8 mouse cellular contexts compared by ENCODE assay signal in genomic region chr12:84176126-84176769, GRCm38 (mm10). TPM values are rescaled to one million over a fixed set of nuclear protein-coding genes. Genes with fewer than 3 reads are reported as not detected.
A peak's percentile ranks its signal among the peaks of the same experiment; 100 is the strongest.
DNase-seq lines count a peak whose midpoint lies in the region; ATAC-seq lines count a peak whose summit lies in the region.

No protein-coding gene starts in this region.

- H3K9ac ChIP-seq in heart, embryonic 12.5 days: peak overlapping the region; percentile 74
- peak overlapping the region; percentile 76 for H3K9ac ChIP-seq in limb, embryonic 13.5 days
- H3K9ac ChIP-seq in neural tube, embryonic 12.5 days: peak overlapping the region; percentile 75

- peak overlapping the region; percentile 46 for H3K4me3 ChIP-seq in heart, embryonic 12.5 days
- H3K4me3 ChIP-seq in limb, embryonic 13.5 days: peak overlapping the region; percentile 51
- peak overlapping the region; percentile 34 for H3K4me3 ChIP-seq in neural tube, embryonic 12.5 days

- peaks cover 78% of the 10 kb centered on the region for H3K4me1 ChIP-seq in heart, embryonic 12.5 days (replicated peaks)
- peaks cover 75% of the 10 kb centered on the region for H3K4me1 ChIP-seq in limb, embryonic 13.5 days
- H3K4me1 ChIP-seq in neural tube, embryonic 12.5 days: peaks cover 52% of the 10 kb centered on the region

- no peaks in the 10 kb centered on the region for H3K9me3 ChIP-seq in heart, embryonic 12.5 days (replicated peaks)
- H3K9me3 ChIP-seq in limb, embryonic 13.5 days: no peaks in the 10 kb centered on the region
- no peaks in the 10 kb centered on the region for H3K9me3 ChIP-seq in neural tube, embryonic 12.5 days

- no peaks in the 10 kb centered on the region for H3K27me3 ChIP-seq in heart, embryonic 12.5 days (replicated peaks)
- H3K27me3 ChIP-seq in limb, embryonic 13.5 days: no peaks in the 10 kb centered on the region
- no peaks in the 10 kb centered on the region for H3K27me3 ChIP-seq in neural tube, embryonic 12.5 days (replicated peaks)

- WGBS in heart, embryonic 12.5 days: 10% methylated on average over 12 of the region's 13 CpGs
- 4% methylated on average over 12 of the region's 13 CpGs for WGBS in limb, embryonic 13.5 days
- 4% methylated on average over 13 of the region's 13 CpGs for WGBS in neural tube, embryonic 12.5 days

- peak overlapping the region; percentile 79 for H3K4me2 ChIP-seq in heart, embryonic 12.5 days
- peak overlapping the region; percentile 72 for H3K4me2 ChIP-seq in limb, embryonic 13.5 days (replicated peaks)
- H3K4me2 ChIP-seq in neural tube, embryonic 12.5 days (replicated peaks): peak overlapping the region; percentile 75

- ATAC-seq in heart, embryonic 12.5 days (ENCODE audit: insufficient number of reproducible peaks, low FRiP score): peak; percentile 40; the same call in 1 of the 2 replicates
- no peak for ATAC-seq in limb, embryonic 13.5 days (ENCODE audit: low FRiP score, low read depth)
- peak; percentile 2; the same call in 1 of the 2 replicates for ATAC-seq in neural tube, embryonic 12.5 days (ENCODE audit: low FRiP score, low read depth)

- H3K36me3 ChIP-seq in heart, embryonic 12.5 days: peaks cover 28% of the 10 kb centered on the region
- peaks cover 26% of the 10 kb centered on the region for H3K36me3 ChIP-seq in limb, embryonic 13.5 days
- H3K36me3 ChIP-seq in neural tube, embryonic 12.5 days: peaks cover 27% of the 10 kb centered on the region

- peak; percentile 65 for DNase-seq in adrenal gland, postnatal 10 days
- no peak for DNase-seq in adrenal gland, adult 18-20 months (ENCODE audit: low spot score in 2 of 2)
- peak; percentile 39 for DNase-seq in right cerebral cortex, adult 18-20 months
- no peak for DNase-seq in right cerebral cortex, postnatal 36 days (ENCODE audit: low spot score in 2 of 2)
- DNase-seq in yolk sac, embryonic 10.5 days (ENCODE audit: low spot score): no peak

- H3K27ac ChIP-seq in heart, embryonic 12.5 days (ENCODE audit: poor library complexity, severe bottlenecking): peak overlapping the region; percentile 94
- peak overlapping the region; percentile 94 for H3K27ac ChIP-seq in limb, embryonic 13.5 days
- peak overlapping the region; percentile 82 for H3K27ac ChIP-seq in neural tube, embryonic 12.5 days

RNA-seq across cellular contexts. Expression of gene Pnma1, which starts 28.0 kb away (rescaled TPM):
- total RNA-seq in adrenal gland, postnatal 10 days (2021): under 1 TPM; 0.30 to 0.61 TPM
- total RNA-seq in adrenal gland, adult 18-20 months (2021): under 1 TPM; 0.26 to 0.36 TPM
- polyA plus RNA-seq in heart, embryonic 12.5 days (2016; fragmentation: Nextera tagmentation; extraction: Ambion mirVana): 0.40 and 0.68 TPM in 2 replicates
- polyA plus RNA-seq in limb, embryonic 13.5 days (2015; fragmentation: Nextera tagmentation; extraction: Ambion mirVana): 1.0 and 1.4 TPM in 2 replicates
- 2.8 and 3.2 TPM in 2 replicates for polyA plus RNA-seq in neural tube, embryonic 12.5 days (2016; fragmentation: Nextera tagmentation; extraction: Ambion mirVana)

RNA-seq across cellular contexts. Expression of gene Elmsan1, which starts 42.4 kb away (rescaled TPM):
- total RNA-seq in adrenal gland, postnatal 10 days (2021): 10 to 100 TPM; 19.2 to 24.9 TPM
- total RNA-seq in adrenal gland, adult 18-20 months (2021): 10 to 100 TPM; 17.5 to 20.6 TPM
- 8.7 and 10.6 TPM in 2 replicates for polyA plus RNA-seq in heart, embryonic 12.5 days (2016; fragmentation: Nextera tagmentation; extraction: Ambion mirVana)
- polyA plus RNA-seq in limb, embryonic 13.5 days (2015; fragmentation: Nextera tagmentation; extraction: Ambion mirVana): 8.9 and 9.9 TPM in 2 replicates
- polyA plus RNA-seq in neural tube, embryonic 12.5 days (2016; fragmentation: Nextera tagmentation; extraction: Ambion mirVana): 6.1 and 6.3 TPM in 2 replicates

Comparison
In these comparisons a context has a peak if more than half of its experiments do, and no peak if none do; other contexts are left out.
1. DNase-seq: peak in adrenal gland, postnatal 10 days (single experiment) and right cerebral cortex, adult 18-20 months (single experiment); none in adrenal gland, adult 18-20 months (0 of 2), right cerebral cortex, postnatal 36 days (0 of 2) and yolk sac, embryonic 10.5 days (single experiment).
2. Peak in every context shown above with its lines, with median percentiles within 50 percentile points of each other: H3K27ac ChIP-seq, H3K4me2 ChIP-seq, H3K4me3 ChIP-seq and H3K9ac ChIP-seq.